Mouse (Mus musculus) kidney, adult 2 months (tissue): ENCODE measurements around the gene Vegfa.

Experiments
- CTCF ChIP-seq: fragments of 200-500 bp; conservative IDR thresholded peaks from 2 replicates; pipeline ENCODE4 v1.5.1; 2011; ENCODE audit warnings: low read depth, mild to moderate bottlenecking, control low read depth, low read length, moderate library complexity, mixed read lengths; ENCODE audit not compliant: insufficient read depth, insufficient read length
- POLR2A ChIP-seq: fragments of 200-500 bp; IDR thresholded peaks from one replicate; pipeline ENCODE4 v1.6.1; 2011; ENCODE audit warnings: low read depth, low read length, control low read depth

DNA sequence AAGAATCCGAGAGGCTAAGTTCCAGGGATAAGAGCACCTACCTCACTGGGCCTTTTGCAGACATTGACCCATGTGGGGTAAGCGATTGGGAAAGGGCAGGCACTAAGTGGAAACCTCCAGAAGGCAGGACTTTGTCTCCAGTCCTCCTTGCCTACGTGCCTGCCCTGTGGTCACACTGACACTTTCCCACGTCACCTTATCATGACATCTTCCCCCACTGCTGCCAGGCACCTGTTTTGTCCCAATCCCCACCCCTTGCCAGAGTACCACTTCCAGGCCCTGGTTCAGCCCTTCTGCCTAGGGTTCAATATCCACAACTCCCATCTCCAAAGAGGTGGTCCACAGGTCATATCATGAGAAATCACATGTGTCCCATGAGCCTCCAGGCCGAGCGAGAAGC lies 16.2 kb downstream of the Vegfa start:
- TF ChIP-seq POLR2A (no peak), CTCF (no peak)
